Mouse (Mus musculus) bone marrow macrophage, adult 2 months (primary cell): ENCODE measurements around the gene Pygo2. TPM values are rescaled to one million over a fixed set of nuclear protein-coding genes. Genes with fewer than 3 reads are reported as not detected.

ENCODE experiments used
- H3K27ac ChIP-seq: 2 replicates; pipeline ENCODE4 v1.5.1; 2012; ENCODE audit warnings: low read depth, low read length; ENCODE audit not compliant: insufficient read depth
- H3K4me1 ChIP-seq: 2 replicates; pipeline ENCODE4 v1.6.1; 2012; ENCODE audit warnings: low read length; ENCODE audit not compliant: control insufficient read depth, insufficient read depth
- H3K4me3 ChIP-seq: 2 replicates; pipeline ENCODE4 v1.5.1; 2012; ENCODE audit warnings: mild to moderate bottlenecking, low read length, moderate library complexity; ENCODE audit not compliant: insufficient read depth
- CTCF ChIP-seq: IDR thresholded peaks from 2 replicates; pipeline ENCODE4 v1.5.1; 2012; ENCODE audit warnings: low read depth, mild to moderate bottlenecking, low read length, moderate library complexity
- POLR2A ChIP-seq: IDR thresholded peaks from 2 replicates; pipeline ENCODE4 v1.6.1; 2012; ENCODE audit warnings: mild to moderate bottlenecking, low read depth, low read length, borderline replicate concordance
- polyA plus RNA-seq: library from polyadenylated mRNA; stranded (reverse); fragments of >200 nt; gene quantifications from 2 replicates; pipeline ENCODE4 v1.2.4, GENCODE M21; 2012; ENCODE audit not compliant: missing spikeins, insufficient read depth, insufficient read length

Pygo2 gene
- 25.3 and 28.0 TPM in 2 replicates for polyA plus RNA-seq

DNA sequence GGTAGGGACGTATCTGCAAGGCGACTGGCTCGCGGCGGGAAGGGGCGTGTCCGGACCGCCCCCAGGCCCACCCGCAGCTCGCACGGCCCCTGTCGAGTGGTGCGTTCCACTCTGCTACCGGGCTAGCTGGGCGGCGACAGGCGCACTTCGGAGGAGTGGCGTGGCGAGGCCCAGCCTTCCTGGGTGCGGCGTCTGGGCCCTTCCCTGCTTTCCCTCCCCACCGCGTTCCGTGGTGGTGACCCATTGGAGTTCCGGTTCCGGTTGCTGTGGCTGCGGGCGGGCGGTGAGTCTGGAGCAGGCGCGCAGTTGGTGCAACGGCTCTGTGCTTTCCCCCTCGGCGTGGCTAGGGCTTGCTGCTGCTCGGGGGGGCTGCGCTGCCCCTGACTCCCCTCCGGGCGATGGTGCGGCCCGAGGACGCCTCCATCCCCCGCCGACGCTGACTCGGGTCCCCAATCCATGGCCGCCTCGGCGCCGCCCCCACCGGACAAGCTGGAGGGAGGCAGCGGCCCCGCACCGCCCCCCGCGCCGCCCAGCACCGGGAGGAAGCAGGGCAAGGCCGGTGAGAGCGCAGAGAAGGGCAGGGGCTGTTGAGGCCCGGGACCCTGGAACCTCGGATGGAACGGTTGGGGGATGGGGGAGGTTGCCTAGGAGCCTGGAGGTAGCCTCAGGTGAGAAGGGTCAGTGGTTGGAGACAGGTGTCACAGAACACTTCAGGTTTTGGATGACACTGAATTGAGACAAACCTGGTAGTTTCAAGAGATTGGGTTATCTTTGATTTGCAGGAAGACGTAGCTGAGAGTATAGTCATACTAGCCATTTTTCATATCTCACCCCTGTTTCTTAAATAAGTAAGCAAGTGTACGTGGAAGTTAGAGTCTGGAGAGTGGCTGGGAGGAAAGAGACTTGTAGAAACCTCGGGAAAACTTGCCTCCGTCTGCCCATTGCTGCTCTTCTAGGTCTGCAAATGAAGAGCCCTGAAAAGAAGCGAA lies at the start of gene Pygo2:
Gene Pygo2, plus strand, starts transcription at position 44 of the 989 bp plus-strand sequence.
- Histone ChIP-seq H3K27ac (peak within 1 kb of the TSS; percentile 69), H3K4me1 (peaks cover 6% of the 10 kb centered on the region), H3K4me3 (peak within 1 kb of the TSS; percentile 84)
- TF ChIP-seq POLR2A (no peak), CTCF (no peak)

DNA sequence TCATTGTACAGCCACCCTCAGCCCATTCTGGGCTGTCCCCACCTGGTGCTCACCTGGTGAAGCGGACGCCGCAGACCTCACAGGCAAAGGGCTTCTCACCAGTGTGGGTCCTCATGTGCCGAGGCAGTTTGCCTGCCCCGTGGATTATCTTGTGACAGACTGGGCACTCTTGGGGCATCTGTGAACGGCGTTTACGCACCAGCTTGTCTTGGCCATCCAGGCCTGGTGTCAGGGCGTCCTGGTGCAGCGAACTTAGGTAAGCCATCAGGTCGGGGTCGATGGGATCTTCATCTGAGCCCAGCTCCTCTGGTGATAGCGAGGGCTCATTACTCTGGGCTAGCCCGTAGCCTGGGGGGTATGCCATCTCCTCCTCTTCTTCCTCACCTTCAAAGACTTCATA lies 49.7 kb upstream of the Pygo2 start:
- H3K4me3 ChIP-seq = no peak overlapping the region

DNA sequence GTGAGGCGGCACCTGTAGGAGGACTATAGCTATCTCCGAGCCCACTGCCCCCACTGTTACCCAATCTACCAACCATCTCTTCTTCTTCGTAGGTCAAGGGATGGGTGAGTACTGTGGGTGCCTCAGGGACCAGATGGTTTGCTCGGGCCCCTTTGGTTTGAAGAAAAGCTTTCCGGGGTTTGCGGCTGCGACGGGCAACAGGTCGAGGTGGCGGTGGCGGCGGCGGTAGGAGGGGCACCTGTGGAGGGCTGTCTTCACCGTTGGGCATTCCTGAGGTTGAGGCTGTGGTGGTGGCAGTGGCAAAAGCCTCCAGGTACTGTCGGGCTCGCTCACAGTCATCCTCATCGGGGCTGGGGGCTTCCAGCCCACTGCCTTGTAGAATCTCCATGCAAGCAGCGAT lies 49.3 kb upstream of the Pygo2 start:
- H3K4me1 ChIP-seq = peaks cover 22% of the 10 kb centered on the region
- H3K4me3 ChIP-seq = no peak overlapping the region
- no peak overlapping the region for H3K27ac ChIP-seq
- TF ChIP-seq CTCF (no peak), POLR2A (no peak)

More for the DNA sequence above, 49.7 kb upstream of the Pygo2 start:
- no peak overlapping the region for H3K27ac ChIP-seq
- TF ChIP-seq CTCF (no peak), POLR2A (no peak)
- H3K4me1 ChIP-seq = peaks cover 19% of the 10 kb centered on the region

DNA sequence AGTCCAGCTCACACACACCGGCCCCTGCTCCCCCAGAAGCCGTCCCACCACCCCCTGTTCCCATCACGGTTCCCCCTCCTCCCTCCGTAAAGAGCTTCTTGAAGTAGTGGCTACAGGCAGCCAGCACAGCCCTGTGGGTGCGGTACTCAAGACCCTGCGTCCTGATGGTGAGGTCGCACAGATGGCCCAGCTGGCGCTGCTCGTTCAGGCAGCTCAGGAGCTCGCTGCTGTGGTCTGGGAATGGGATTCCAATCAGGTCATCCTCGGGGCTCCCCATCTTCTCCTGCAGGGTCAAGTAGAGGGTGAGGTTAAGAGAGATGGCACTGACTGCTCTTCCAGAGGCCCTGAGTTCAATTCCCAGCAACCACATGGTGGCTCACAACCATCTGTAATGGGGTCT lies 48.8 kb upstream of the Pygo2 start:
- Histone ChIP-seq H3K4me3 (no peak overlapping the region), H3K27ac (no peak overlapping the region), H3K4me1 (peaks cover 27% of the 10 kb centered on the region)
- TF ChIP-seq CTCF (no peak), POLR2A (no peak)

DNA sequence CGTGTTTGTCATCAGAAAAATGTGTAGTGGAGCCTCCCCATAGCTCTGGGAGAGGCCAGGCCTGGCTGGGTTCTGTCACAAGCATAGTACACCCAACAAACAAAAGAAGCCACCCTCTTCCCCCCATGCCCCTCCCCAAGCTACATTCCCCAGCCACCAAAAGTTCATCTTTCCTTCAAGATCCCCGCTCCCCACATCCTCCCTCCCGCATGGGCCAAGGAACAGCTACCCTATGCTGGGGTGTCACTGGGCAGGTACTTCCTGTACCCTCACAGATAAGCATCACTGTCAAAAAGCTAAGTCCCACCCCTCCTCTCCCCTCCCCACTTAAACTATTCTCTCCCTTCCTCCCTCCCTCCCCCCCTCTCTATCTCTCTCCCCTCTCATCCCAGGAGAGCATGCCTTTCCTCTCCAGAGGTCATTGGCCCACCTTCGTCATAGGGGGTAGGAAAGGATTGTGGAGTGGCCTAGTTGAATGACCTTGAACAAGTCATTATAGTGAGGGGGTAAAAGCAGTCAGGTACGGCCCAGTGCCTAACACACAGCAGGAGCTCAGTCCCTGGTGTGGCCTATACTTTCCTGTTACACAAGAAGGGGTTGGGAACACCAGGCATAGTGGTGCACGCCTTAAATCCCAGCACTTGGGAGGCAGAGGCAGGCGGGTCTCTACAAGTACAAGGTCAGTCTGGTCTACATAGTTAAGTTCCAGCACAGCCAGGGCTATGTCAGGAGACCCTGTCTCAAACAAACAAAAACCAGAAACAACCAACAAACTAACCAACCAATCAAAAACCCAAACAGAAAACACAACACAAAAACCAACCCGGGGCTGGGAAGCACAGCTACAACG lies 47.8 kb upstream of the Pygo2 start:
- peaks cover 34% of the 10 kb centered on the region for H3K4me1 ChIP-seq
- TF ChIP-seq CTCF = no peak
- TF ChIP-seq POLR2A = no peak
- no peak overlapping the region for H3K4me3 ChIP-seq
- no peak overlapping the region for H3K27ac ChIP-seq

DNA sequence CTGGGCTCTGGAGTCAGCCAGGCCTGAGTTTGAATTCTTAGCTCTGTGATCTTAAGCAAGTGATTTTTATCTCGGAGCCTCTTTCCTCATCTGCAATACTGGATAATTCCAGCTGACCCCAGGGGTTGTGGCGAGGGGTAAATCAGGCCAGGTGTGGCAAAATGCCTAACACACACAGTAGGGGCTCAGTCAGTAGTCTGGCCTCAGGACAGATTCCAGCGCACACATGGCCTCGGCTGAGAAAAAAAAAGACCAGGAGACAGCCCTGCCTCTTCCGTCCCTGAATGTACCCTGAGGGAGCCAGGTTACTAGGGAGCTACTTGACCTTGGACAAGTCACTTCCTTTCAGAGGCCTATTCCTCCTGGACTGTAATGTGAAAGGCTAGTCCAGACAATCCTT lies 47.1 kb upstream of the Pygo2 start:
- H3K4me1 ChIP-seq = peaks cover 41% of the 10 kb centered on the region
- H3K27ac ChIP-seq = no peak overlapping the region
- no peak overlapping the region for H3K4me3 ChIP-seq
- TF ChIP-seq CTCF (no peak), POLR2A (no peak)

DNA sequence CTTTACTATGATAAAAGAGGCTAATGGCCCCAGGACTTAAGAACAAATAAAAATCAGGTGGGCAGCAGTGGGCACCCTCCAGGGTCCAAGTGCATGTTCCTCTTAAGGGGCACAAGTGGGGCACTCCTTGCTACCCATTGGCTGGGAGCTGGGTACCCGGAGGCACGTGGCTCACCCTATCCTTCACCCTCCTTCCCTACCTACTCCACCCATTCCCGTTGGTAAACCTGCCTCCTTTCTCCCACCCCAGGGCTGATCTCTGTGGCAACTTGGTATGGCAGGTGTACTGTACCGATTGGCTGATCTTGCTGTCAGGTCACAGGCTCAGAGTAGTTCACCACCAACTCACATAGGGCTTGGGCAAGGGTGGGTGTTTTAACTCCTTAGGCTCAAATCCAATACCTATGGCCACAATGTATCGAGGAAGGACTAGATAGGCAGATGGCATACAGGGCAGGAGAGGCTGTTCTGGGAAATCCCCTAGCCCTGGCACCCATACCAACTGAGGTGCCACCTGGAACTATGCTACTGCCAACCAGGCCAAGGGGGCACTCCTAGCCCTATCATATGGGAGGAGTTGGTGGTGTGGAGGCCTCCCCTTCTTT lies 46.3 kb upstream of the Pygo2 start:
- TF ChIP-seq CTCF (no peak), POLR2A (no peak)
- H3K27ac ChIP-seq = no peak overlapping the region
- no peak overlapping the region for H3K4me3 ChIP-seq
- H3K4me1 ChIP-seq = peaks cover 46% of the 10 kb centered on the region

DNA sequence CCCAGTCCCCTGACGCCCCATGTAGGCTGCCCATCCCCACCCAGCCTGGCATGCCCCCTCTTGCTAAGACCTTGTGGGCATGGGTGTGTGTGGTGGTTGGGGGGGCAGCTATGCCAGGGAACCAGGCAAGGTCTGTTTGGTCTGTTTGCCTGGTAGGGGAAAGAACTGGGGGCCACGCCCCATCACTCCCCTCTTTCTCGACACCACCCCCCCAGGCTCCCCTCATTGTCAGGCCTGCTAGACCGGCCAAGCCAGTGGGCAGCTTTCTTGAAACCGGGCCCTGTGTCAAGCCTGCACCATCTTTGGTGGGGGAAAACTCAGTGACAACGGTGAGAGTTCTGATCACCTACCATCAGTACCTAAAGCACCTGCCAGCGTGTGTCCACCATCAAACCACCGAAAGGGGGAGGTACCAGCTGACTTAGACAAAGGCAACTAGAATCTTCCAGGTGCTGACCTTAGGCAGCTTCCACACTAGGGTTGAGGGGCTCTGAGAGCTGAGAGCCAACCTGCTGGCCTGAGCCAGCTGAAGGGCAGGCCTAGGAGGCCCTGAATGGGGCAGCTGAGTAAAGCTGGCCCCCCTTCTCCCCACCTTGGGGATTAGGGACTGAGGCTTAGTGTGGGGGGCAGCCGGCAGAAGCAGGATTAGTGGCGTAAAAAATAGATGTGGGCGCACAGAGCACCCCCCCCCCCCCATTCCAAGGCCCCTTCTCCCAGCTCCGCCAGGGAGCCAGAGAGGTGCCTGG lies 45.5 kb upstream of the Pygo2 start:
- H3K4me3 ChIP-seq = no peak overlapping the region

DNA sequence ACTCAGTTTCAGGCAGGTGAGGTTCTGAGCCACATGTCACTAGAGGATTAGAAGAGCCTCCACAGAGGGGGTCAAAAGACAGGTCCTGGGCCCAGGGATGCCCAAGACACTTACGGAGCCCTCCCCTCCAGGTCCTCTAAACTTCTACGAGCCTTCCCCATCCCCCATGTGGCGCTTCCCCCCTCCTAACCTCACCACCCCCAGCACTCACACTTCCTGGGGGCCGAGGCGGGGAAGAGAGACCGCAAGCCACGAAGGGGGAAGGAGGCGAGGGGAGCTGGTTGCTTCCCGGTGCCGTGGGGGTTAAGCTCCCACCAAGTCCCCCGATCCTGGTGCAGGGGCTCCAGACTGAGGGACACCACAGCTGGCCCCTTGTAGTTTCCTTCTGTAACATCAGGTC lies 44.6 kb upstream of the Pygo2 start:
- H3K4me3 ChIP-seq = no peak overlapping the region
- TF ChIP-seq POLR2A (no peak), CTCF (no peak)
- H3K27ac ChIP-seq = peak overlapping the region; percentile 17
- peaks cover 53% of the 10 kb centered on the region for H3K4me1 ChIP-seq

More for the DNA sequence above, 45.5 kb upstream of the Pygo2 start:
- Histone ChIP-seq H3K27ac (no peak overlapping the region), H3K4me1 (peaks cover 44% of the 10 kb centered on the region)
- TF ChIP-seq CTCF = no peak
- no peak for TF ChIP-seq POLR2A
